Mouse (Mus musculus) cerebellum, postnatal 25 days (tissue): Measurements from ENCODE around the gene Irak1.

Source experiments
- DNase-seq, 2 experiments: peaks; one replicate each; pipeline ENCODE4 v3.0.0; 2021; ENCODE audit warnings: mixed read lengths in 2 of 2

Irak1 gene

GRCm38 (mm10) chrX:74023188-74024049, at the start of gene Irak1:
Gene Irak1 (minus strand): TSS chrX:74023918.
- peak; percentile 83 to 90 for DNase-seq

- no peak for DNase-seq
Observed at GRCm38 (mm10) chrX:74070794-74071193, 47.1 kb upstream of the Irak1 start.

- DNase-seq: peak; percentile 49 to 71
Observed at GRCm38 (mm10) chrX:74067891-74068290, 44.2 kb upstream of the Irak1 start.

- DNase-seq: peak in 1 of 2 experiments; percentile 55
Observed at GRCm38 (mm10) chrX:74045107-74045506, 21.4 kb upstream of the Irak1 start.

GRCm38 (mm10) chrX:74037702-74038375, 14.1 kb upstream of the Irak1 start:
- DNase-seq: no peak

- no peak for DNase-seq
Observed at GRCm38 (mm10) chrX:74030000-74030399, 6.3 kb upstream of the Irak1 start.

- DNase-seq: no peak
Observed at GRCm38 (mm10) chrX:74022795-74023187, 927 bp downstream of the Irak1 start.

- no peak for DNase-seq
Observed at GRCm38 (mm10) chrX:74014597-74014996, 9.1 kb downstream of the Irak1 start.

GRCm38 (mm10) chrX:74008063-74008462, 15.7 kb downstream of the Irak1 start:
- no peak for DNase-seq

- DNase-seq: no peak
Observed at GRCm38 (mm10) chrX:74006401-74006800, 17.3 kb downstream of the Irak1 start.

GRCm38 (mm10) chrX:74003644-74004043, 20.1 kb downstream of the Irak1 start:
- no peak for DNase-seq

- DNase-seq: no peak
Observed at GRCm38 (mm10) chrX:74001024-74001423, 22.7 kb downstream of the Irak1 start.

- DNase-seq: no peak
Observed at GRCm38 (mm10) chrX:73998911-73999869, 24.5 kb downstream of the Irak1 start.

- DNase-seq: no peak
Observed at GRCm38 (mm10) chrX:73977783-73978182, 45.9 kb downstream of the Irak1 start.

- DNase-seq: no peak
Observed at GRCm38 (mm10) chrX:73976283-73976682, 47.4 kb downstream of the Irak1 start.

- no peak for DNase-seq
Observed at GRCm38 (mm10) chrX:73972774-73973173, 50.9 kb downstream of the Irak1 start.

GRCm38 (mm10) chrX:73970781-73971180, 52.9 kb downstream of the Irak1 start:
- no peak for DNase-seq

- no peak for DNase-seq
Observed at GRCm38 (mm10) chrX:73969729-73970128, 54.0 kb downstream of the Irak1 start.

GRCm38 (mm10) chrX:73969167-73969566, 54.6 kb downstream of the Irak1 start:
- no peak for DNase-seq

- DNase-seq: peak; percentile 91 to 92
Observed at GRCm38 (mm10) chrX:73967177-73968075, 56.3 kb downstream of the Irak1 start.

- peak; percentile 88 to 91 for DNase-seq
Observed at GRCm38 (mm10) chrX:73966248-73967176, 57.2 kb downstream of the Irak1 start, which contains the start of gene Hcfc1. Gene Hcfc1 (minus strand): TSS chrX:73966357.
